Mouse (Mus musculus): ENCODE measurements around the gene Lmln. TPM values are rescaled to one million over a fixed set of nuclear protein-coding genes. Genes with fewer than 3 reads are reported as not detected.
"Not testable (repeated sequence)": the region's sequence is repeated elsewhere in the genome, so short reads cannot be mapped to it uniquely, and the experiment has no call there.

Lmln gene
- total RNA-seq, 2 experiments from 2014 or later = 1.6 to 2.8 TPM

- no peak for DNase-seq (ENCODE audit: low spot score)
These were observed 5.5 kb upstream of the Lmln start for GRCm38 (mm10) chr16:33056786-33057185.

DNA sequence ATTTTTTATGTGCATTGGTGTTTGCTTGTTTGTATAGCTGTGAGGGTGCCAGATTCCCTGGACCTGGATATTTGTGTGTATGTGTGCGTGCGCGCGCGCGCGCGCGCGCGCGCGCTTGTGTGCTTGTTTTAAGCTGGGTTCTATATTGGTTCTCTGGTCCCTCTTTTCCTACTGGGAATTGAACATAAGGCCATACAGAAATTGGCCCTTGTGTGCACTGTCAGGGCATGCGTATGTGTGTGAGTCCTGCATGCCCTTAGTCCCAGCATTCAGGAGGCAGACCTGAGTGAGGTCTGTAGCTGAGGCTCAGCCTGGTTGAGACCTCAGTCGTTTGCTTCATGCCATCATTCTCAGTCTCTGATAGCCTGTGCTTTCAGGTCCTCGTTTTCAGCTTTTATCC, 4.3 kb upstream of the Lmln start:
- DNase-seq (ENCODE audit: low spot score) = no peak

- DNase-seq (ENCODE audit: low spot score) = not testable (repeated sequence)
These were observed 3.7 kb upstream of the Lmln start for GRCm38 (mm10) chr16:33058656-33059055.

DNA sequence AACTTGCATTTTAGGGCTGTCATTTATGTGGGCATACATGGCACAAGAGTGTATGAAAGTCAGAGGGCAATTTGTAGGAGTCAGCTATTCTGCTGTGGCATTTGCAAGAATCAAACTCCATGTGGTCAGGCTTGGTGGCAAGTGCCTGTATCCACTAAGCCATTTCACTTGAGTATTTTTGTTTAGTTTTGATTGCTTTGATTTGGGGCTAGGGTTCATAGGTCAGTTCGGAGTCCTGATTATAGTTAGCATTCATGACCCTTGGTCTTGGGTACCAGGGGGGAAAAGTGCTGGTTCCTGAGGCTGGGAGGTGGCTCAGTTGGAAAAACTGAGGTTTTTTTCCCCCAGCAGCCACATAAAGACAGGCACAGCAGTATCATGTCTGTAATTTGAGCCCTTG, 2.9 kb upstream of the Lmln start:
- no peak for DNase-seq (ENCODE audit: low spot score)

DNA sequence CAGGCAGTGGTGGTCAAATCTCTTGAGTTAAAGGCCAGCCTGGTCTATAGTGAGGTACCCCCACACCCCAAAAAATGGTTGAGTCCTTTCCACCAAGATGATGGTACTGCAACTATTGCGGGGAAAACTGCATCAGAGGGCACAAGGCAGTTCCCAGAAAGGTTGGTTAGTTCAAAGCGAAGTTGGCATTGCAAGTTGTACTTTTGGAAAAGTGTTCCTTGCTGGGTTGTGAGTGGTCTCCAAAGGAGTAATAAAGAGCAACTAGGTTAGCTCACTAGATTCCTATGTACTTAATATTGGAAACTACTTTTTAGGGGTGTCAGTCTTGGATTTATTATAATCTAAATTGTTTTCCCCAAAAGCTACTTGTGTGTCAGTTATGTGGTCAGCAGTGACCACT, 1.4 kb upstream of the Lmln start:
- no peak for DNase-seq (ENCODE audit: low spot score)

- DNase-seq (ENCODE audit: low spot score) = no peak
These were observed 921 bp upstream of the Lmln start for GRCm38 (mm10) chr16:33061400-33061799.

- peak; percentile 23 for DNase-seq (ENCODE audit: low spot score)
These were observed 386 bp downstream of the Lmln start for GRCm38 (mm10) chr16:33062682-33063131.

GRCm38 (mm10) chr16:33063267-33063666, 946 bp downstream of the Lmln start:
- DNase-seq (ENCODE audit: low spot score) = no peak

DNA sequence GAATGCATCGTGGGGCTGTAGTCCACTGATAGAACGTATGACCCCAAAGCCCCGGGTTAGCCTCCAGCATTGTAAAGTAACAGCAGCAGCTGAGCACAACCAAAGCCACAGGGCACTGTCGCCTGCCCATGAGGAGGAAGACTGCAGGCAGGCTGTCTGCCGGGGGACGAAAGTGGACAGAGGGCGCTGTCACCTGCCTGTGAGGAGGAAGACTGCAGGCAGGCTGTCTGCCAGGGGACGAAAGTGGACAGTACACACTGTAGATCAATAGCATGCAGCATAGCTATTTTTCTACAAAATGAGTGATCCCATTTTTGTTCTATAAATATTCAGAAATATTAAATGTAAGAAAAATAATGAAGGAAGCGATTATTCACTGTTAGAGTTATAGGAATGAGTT, 2.3 kb downstream of the Lmln start:
- DNase-seq (ENCODE audit: low spot score) = no peak

- DNase-seq (ENCODE audit: low spot score) = no peak
These were observed 8.6 kb downstream of the Lmln start for GRCm38 (mm10) chr16:33070928-33071327.

- DNase-seq (ENCODE audit: low spot score) = no peak
These were observed 10.7 kb downstream of the Lmln start for GRCm38 (mm10) chr16:33072871-33073557.

DNA sequence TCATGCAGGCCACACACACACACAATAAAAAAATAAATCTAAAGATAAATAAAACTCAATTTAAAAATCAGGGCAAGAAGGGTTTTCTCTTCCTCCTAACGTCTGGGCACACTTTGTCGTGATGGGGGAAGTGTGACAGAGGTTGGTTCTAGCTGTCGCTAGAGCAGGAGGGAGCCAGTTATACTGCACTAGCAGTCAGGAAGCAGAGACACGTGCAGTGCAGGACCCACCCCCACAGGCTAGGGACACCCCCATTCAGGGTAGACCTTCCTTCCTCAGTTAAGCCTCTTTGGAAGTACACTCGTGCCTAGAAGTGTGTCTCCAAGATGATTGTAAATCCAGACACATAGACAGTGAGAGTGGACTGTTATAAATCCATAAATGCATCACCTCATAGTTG, 12.6 kb downstream of the Lmln start:
- DNase-seq (ENCODE audit: low spot score) = no peak

DNA sequence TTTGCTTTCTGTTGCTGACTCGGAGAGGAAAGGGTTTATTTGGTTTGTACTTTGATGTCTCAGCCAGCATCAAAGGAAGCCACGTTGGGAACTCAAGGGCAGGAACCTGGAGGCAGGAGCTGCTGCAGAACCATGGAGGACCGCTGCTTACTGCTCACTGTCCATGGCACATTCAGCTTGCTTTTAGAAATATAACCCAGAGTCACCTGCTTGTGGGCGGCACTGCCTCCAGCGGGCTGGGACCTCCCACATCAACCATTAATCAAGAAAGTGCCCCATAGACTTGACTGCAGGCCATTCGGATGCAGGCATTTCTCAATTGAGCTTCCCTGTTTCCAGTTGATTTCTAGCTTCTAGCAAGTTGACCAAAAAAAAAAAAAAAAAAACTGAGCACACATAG, 13.8 kb downstream of the Lmln start:
- DNase-seq (ENCODE audit: low spot score) = no peak

GRCm38 (mm10) chr16:33077069-33077627, 14.8 kb downstream of the Lmln start:
- no peak for DNase-seq (ENCODE audit: low spot score)

- no peak for DNase-seq (ENCODE audit: low spot score)
These were observed 17.7 kb downstream of the Lmln start for GRCm38 (mm10) chr16:33080063-33080462.

- DNase-seq (ENCODE audit: low spot score) = no peak
These were observed 20.6 kb downstream of the Lmln start for GRCm38 (mm10) chr16:33082951-33083350.

DNA sequence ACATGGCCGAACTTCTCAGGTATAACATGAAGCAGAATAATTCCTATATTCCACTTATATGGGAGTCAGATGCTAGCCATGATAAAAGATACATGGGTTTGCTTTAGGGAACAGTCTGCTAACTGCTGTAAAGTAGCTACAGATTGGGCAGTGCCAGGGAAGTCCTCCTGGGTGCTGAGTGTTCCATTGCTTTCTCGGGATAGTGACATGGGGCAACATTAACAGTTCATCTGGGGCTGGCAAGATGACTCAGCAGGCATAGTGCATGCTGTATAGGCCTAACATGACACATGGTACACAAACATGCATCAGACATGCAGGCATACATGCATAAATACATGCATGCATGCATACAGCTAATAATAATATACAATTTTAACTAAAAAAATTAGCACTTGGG, 21.7 kb downstream of the Lmln start:
- no peak for DNase-seq (ENCODE audit: low spot score)

DNA sequence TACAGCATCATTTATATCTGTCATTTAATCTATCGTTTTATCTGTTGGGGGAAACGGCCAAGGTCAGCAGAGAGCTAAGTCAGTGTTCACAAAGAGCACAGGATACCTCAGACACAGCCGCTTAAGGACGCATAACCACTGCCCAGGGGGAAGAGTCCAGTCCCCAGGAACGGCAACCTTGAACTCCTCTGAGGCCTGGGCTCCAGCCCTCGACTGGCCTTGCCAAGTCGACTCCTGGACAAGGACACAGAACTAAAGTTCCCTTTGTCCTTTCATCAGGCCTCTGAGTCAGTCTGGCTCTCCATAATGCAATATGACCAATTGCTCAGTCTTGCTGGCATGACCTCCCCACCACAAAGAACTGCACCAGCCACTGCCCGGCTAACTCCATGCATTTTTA, 23.3 kb downstream of the Lmln start:
- no peak for DNase-seq (ENCODE audit: low spot score)

DNA sequence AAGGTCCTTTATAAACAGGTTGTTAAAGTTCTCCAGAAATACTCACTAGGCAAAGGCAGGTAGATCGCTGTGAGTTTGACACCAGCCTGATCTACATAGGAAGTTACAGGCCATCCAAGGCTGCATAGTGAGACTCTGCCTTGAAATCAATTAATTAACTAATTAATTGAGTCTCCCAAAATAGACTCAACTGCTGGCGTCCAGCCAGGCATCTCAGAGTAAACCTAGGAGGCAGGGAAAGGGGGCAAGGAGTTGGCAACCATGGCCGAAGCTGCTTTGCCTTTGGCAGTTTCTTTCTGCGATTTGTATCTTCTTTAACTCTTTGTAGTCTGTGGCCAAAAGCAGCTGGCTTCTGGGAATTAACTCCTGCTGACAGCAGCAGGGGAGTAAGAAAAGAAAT, 51.4 kb downstream of the Lmln start:
- no peak for DNase-seq (ENCODE audit: low spot score)

DNA sequence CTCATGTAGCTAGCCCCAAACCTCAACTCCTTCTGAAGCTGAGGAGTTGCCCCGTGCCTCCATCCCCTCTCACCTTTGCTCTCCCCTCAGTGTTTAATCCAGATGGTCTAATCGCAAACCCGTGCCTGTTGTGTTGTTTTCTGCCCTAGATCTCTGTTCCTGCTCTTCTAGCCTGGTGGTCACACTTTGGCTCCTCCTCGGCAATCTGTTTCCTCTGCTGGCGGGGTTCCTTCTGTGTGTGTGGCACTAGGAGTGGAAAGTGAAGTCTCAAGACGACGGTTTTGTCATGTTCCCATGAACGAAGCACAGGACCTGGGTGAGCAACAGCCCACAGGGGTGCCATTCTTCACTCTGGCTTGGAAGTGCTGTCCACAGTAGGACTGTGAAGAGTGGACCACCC, 61.1 kb downstream of the Lmln start:
- no peak for DNase-seq (ENCODE audit: low spot score)

DNA sequence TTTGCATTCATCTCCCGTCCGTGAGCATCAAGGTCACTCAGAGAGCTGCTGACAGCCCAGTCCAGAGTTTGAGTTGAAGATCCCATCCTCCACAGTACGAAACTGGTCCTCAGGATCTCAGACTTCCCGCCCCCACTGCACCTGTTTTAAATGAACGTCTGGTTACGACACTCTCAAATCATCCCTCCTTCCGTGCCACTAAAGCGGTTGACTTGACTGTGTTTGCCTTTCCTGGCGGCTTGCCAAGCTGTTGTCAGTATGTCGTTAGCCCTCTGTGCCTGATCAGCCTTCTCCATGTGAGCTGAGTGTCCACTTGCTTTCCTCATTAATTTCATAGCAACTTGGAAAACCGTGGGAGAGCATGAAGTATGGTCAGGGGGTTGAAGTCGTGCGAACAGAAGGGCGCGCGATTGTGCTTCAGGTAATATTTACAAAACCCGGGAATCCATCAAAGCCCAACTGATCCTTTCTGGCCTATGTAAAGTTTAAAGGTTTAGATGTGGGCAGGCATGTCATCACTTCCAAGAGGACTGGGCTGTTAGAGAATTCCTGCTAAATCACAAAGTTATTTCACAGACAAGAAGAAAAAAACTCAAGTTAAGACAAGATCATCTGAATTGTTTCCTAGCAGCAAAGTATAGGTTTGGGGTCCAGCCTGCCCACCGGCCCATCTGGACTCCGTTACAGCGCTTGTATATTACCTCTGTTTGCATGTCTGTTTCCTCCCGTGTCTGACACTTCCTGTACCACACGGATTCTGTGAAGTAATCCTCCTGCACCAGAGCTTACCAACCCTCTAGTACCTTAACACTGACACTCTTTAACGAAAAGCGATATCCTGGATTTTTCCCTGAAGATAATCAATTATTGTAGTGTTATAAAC, 61.9 kb downstream of the Lmln start:
- no peak for DNase-seq (ENCODE audit: low spot score)

DNA sequence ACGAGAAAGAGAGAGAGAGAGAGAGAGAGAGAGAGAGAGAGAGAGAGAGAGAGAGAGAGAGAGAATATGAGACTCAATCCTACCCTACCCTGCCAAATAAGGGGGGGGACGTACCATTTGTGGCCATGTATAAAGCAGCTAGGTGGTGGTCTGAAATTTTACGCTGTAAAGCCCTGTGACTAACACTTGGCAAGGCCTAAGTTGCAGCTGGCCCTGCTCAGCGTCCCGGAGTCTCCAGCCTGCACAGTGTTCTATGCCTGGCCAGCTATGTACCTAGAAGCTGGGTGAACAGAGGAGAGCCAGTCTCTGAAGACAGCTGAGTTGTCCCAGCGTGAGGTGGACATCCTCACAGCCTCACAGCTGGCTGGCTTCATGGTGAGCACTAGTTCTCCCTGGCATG, 64.7 kb downstream of the Lmln start:
- no peak for DNase-seq (ENCODE audit: low spot score)

DNA sequence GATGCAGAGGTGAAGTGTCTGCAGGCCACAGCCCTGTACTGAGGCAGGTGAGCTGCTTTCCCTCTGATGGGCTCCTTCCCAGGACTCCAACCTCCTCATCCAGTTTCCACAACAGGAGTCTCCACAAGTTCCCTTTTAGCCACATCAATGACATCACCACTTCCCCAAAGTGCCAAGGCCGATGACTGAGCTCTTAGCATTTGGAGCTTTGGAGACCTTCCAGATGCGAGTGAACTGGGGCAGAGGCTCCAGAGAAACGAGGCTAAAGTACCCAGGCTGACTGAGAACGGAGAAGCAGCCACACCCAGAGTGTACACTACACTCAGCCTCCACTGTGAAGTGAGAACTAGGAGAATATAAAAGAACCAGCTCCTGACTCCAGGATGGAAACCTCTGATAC, 68.4 kb downstream of the Lmln start:
- peak; percentile 61 for DNase-seq (ENCODE audit: low spot score)

Data from gastrocnemius, adult 18-20 months (tissue).